Mouse (Mus musculus): ENCODE data around the gene Sestd1. TPM values are rescaled to one million over a fixed set of nuclear protein-coding genes. Genes with fewer than 3 reads are reported as not detected.

Sestd1 gene
- polyA plus RNA-seq, 1 experiment from 2014 or later, result 13.2 TPM

- WGBS, result 42% methylated on average over 10 of the region's 10 CpGs
- Histone ChIP-seq H3K36me3 (no peaks in the 10 kb centered on the region), H3K4me1 (peaks cover 29% of the 10 kb centered on the region), H3K4me2 (replicated peaks) (no peak overlapping the region; the same call in 1 of the 2 replicates), H3K9me3 (replicated peaks) (no peaks in the 10 kb centered on the region), H3K4me3 (replicated peaks) (no peak overlapping the region), H3K27ac (replicated peaks) (no peak overlapping the region), H3K27me3 (no peaks in the 10 kb centered on the region), H3K9ac (no peak overlapping the region)
- ATAC-seq (ENCODE audit: insufficient number of reproducible peaks, low FRiP score, low TSS enrichment, low read depth), result no peak
Measured at GRCm38 (mm10) chr2:77172241-77172671, 108.1 kb downstream of the Sestd1 start.

GRCm38 (mm10) chr2:77171444-77172240 lies 108.8 kb downstream of the Sestd1 start:
- peak; percentile 56; the same call in 1 of the 2 replicates for ATAC-seq (ENCODE audit: insufficient number of reproducible peaks, low FRiP score, low TSS enrichment, low read depth)
- Histone ChIP-seq H3K9ac (no peak overlapping the region), H3K27ac (replicated peaks) (peak overlapping the region; percentile 45; the same call in 1 of the 2 replicates), H3K27me3 (no peaks in the 10 kb centered on the region), H3K4me3 (replicated peaks) (peak overlapping the region; percentile 16; the same call in 1 of the 2 replicates), H3K4me2 (replicated peaks) (peak overlapping the region; percentile 34), H3K36me3 (no peaks in the 10 kb centered on the region), H3K9me3 (replicated peaks) (no peaks in the 10 kb centered on the region), H3K4me1 (peaks cover 29% of the 10 kb centered on the region)
- WGBS, result 27% methylated on average over 23 of the region's 23 CpGs

- peak within 1 kb of the TSS; percentile 68 for H3K27ac ChIP-seq (replicated peaks)
- H3K9ac ChIP-seq, result 0 out of 2 replicates have a peak within 1 kb of the TSS, but pooled peaks have one; percentile 13
- no peaks in the 10 kb centered on the region for H3K27me3 ChIP-seq
- no peaks in the 10 kb centered on the region for H3K9me3 ChIP-seq (replicated peaks)
- peaks cover 29% of the 10 kb centered on the region for H3K4me1 ChIP-seq
- ATAC-seq (ENCODE audit: insufficient number of reproducible peaks, low FRiP score, low TSS enrichment, low read depth), result 0 out of 2 replicates have a peak, but pooled peaks have one; percentile 6
- H3K4me3 ChIP-seq (replicated peaks), result peak within 1 kb of the TSS; percentile 50
- no peaks in the 10 kb centered on the region for H3K36me3 ChIP-seq
- 7% methylated on average over 5 of the region's 6 CpGs for WGBS
- H3K4me2 ChIP-seq (replicated peaks), result peak within 1 kb of the TSS; percentile 75
Measured at GRCm38 (mm10) chr2:77170633-77171105, 109.7 kb downstream of the Sestd1 start, which contains the start of gene Ccdc141. Gene Ccdc141, minus strand, starts transcription at chr2:77170636.

GRCm38 (mm10) chr2:77169916-77170632 lies 110.3 kb downstream of the Sestd1 start:
- Histone ChIP-seq H3K4me2 (replicated peaks) (peak overlapping the region; percentile 75), H3K4me3 (replicated peaks) (peak overlapping the region; percentile 50), H3K27me3 (no peaks in the 10 kb centered on the region), H3K4me1 (peaks cover 29% of the 10 kb centered on the region), H3K27ac (replicated peaks) (peak overlapping the region; percentile 68), H3K36me3 (no peaks in the 10 kb centered on the region), H3K9ac (0 out of 2 replicates have a peak overlapping the region, but pooled peaks have one; percentile 13), H3K9me3 (replicated peaks) (no peaks in the 10 kb centered on the region)
- under 1% methylated on average over 21 of the region's 21 CpGs for WGBS
- ATAC-seq (ENCODE audit: insufficient number of reproducible peaks, low FRiP score, low TSS enrichment, low read depth), result peak; percentile 51

- ATAC-seq (ENCODE audit: insufficient number of reproducible peaks, low FRiP score, low TSS enrichment, low read depth), result no peak
- H3K27me3 ChIP-seq, result no peaks in the 10 kb centered on the region
- 81% methylated on average over 4 of the region's 4 CpGs for WGBS
- no peaks in the 10 kb centered on the region for H3K9me3 ChIP-seq (replicated peaks)
- H3K9ac ChIP-seq, result no peak overlapping the region
- H3K27ac ChIP-seq (replicated peaks), result no peak overlapping the region
- peaks cover 29% of the 10 kb centered on the region for H3K4me1 ChIP-seq
- no peak overlapping the region for H3K4me2 ChIP-seq (replicated peaks)
- no peaks in the 10 kb centered on the region for H3K36me3 ChIP-seq
- H3K4me3 ChIP-seq (replicated peaks), result peak overlapping the region; percentile 50
Measured at GRCm38 (mm10) chr2:77169218-77169617, 111.2 kb downstream of the Sestd1 start.

GRCm38 (mm10) chr2:77168781-77169180 lies 111.6 kb downstream of the Sestd1 start:
- 91% methylated on average over 7 of the region's 7 CpGs for WGBS
- Histone ChIP-seq H3K36me3 (no peaks in the 10 kb centered on the region), H3K27ac (replicated peaks) (no peak overlapping the region), H3K9me3 (replicated peaks) (no peaks in the 10 kb centered on the region), H3K9ac (no peak overlapping the region), H3K4me3 (replicated peaks) (no peak overlapping the region), H3K4me2 (replicated peaks) (no peak overlapping the region), H3K4me1 (peaks cover 29% of the 10 kb centered on the region), H3K27me3 (no peaks in the 10 kb centered on the region)
- no peak for ATAC-seq (ENCODE audit: insufficient number of reproducible peaks, low FRiP score, low TSS enrichment, low read depth)

- Histone ChIP-seq H3K9ac (no peak overlapping the region), H3K27me3 (no peaks in the 10 kb centered on the region), H3K9me3 (replicated peaks) (no peaks in the 10 kb centered on the region), H3K27ac (replicated peaks) (no peak overlapping the region), H3K36me3 (no peaks in the 10 kb centered on the region), H3K4me1 (peaks cover 29% of the 10 kb centered on the region), H3K4me3 (replicated peaks) (no peak overlapping the region), H3K4me2 (replicated peaks) (no peak overlapping the region)
- ATAC-seq (ENCODE audit: insufficient number of reproducible peaks, low FRiP score, low TSS enrichment, low read depth), result no peak
- 77% methylated on average over 13 of the region's 13 CpGs for WGBS
Measured at GRCm38 (mm10) chr2:77168081-77168685, 112.2 kb downstream of the Sestd1 start.

GRCm38 (mm10) chr2:77166366-77166765 lies 114.0 kb downstream of the Sestd1 start:
- Histone ChIP-seq H3K4me1 (peaks cover 19% of the 10 kb centered on the region), H3K27ac (replicated peaks) (no peak overlapping the region)
- no peak for ATAC-seq (ENCODE audit: insufficient number of reproducible peaks, low FRiP score, low TSS enrichment, low read depth)

GRCm38 (mm10) chr2:77164662-77165061 lies 115.7 kb downstream of the Sestd1 start:
- Histone ChIP-seq H3K27ac (replicated peaks) (no peak overlapping the region), H3K27me3 (no peaks in the 10 kb centered on the region), H3K36me3 (no peaks in the 10 kb centered on the region), H3K4me3 (replicated peaks) (no peak overlapping the region), H3K9ac (no peak overlapping the region), H3K9me3 (replicated peaks) (no peaks in the 10 kb centered on the region), H3K4me1 (peaks cover 5% of the 10 kb centered on the region; the same call in 1 of the 2 replicates), H3K4me2 (replicated peaks) (no peak overlapping the region)
- 93% methylated on average over 3 of the region's 3 CpGs for WGBS
- no peak for ATAC-seq (ENCODE audit: insufficient number of reproducible peaks, low FRiP score, low TSS enrichment, low read depth)

More at GRCm38 (mm10) chr2:77166366-77166765, 114.0 kb downstream of the Sestd1 start:
- no peaks in the 10 kb centered on the region for H3K36me3 ChIP-seq
- H3K4me3 ChIP-seq (replicated peaks), result no peak overlapping the region
- 74% methylated on average over 4 of the region's 4 CpGs for WGBS
- H3K9ac ChIP-seq, result no peak overlapping the region
- no peak overlapping the region for H3K4me2 ChIP-seq (replicated peaks)
- no peaks in the 10 kb centered on the region for H3K27me3 ChIP-seq
- H3K9me3 ChIP-seq (replicated peaks), result no peaks in the 10 kb centered on the region

GRCm38 (mm10) chr2:77163381-77163780 lies 117.0 kb downstream of the Sestd1 start:
- no peak overlapping the region for H3K4me3 ChIP-seq (replicated peaks)
- H3K4me1 ChIP-seq, result no peaks in the 10 kb centered on the region
- 87% methylated on average over 3 of the region's 3 CpGs for WGBS
- H3K36me3 ChIP-seq, result no peaks in the 10 kb centered on the region
- H3K27me3 ChIP-seq, result no peaks in the 10 kb centered on the region
- ATAC-seq (ENCODE audit: insufficient number of reproducible peaks, low FRiP score, low TSS enrichment, low read depth), result no peak
- H3K9me3 ChIP-seq (replicated peaks), result no peaks in the 10 kb centered on the region
- H3K9ac ChIP-seq, result no peak overlapping the region
- H3K27ac ChIP-seq (replicated peaks), result no peak overlapping the region
- no peak overlapping the region for H3K4me2 ChIP-seq (replicated peaks)

GRCm38 (mm10) chr2:77162135-77162534 lies 118.3 kb downstream of the Sestd1 start:
- H3K36me3 ChIP-seq, result no peaks in the 10 kb centered on the region
- no peaks in the 10 kb centered on the region for H3K27me3 ChIP-seq
- 79% methylated on average over 3 of the region's 3 CpGs for WGBS
- no peaks in the 10 kb centered on the region for H3K9me3 ChIP-seq (replicated peaks)
- no peak overlapping the region for H3K9ac ChIP-seq
- H3K4me3 ChIP-seq (replicated peaks), result no peak overlapping the region
- no peak for ATAC-seq (ENCODE audit: insufficient number of reproducible peaks, low FRiP score, low TSS enrichment, low read depth)
- no peak overlapping the region for H3K27ac ChIP-seq (replicated peaks)
- H3K4me1 ChIP-seq, result no peaks in the 10 kb centered on the region
- H3K4me2 ChIP-seq (replicated peaks), result no peak overlapping the region
